Mouse (Mus musculus): Measurements from ENCODE around the gene Gimap5. TPM values are rescaled to one million over a fixed set of nuclear protein-coding genes. Genes with fewer than 3 reads are reported as not detected.

Gimap5 gene
- total RNA-seq, 1 experiment from 2014 or later, result 16.2 TPM

Other genes with a start within 250 kb of the Gimap5 start
- 51.6 and 58.2 TPM in 2 replicates for gene Atp6v0e2, start 208.6 kb upstream of the Gimap5 start, total RNA-seq (2021)
- 43.3 and 59.5 TPM in 2 replicates for gene Lrrc61, start 191.4 kb upstream of the Gimap5 start, total RNA-seq (2021)
- 28.6 and 36.8 TPM in 2 replicates for gene Rarres2, start 173.4 kb upstream of the Gimap5 start, total RNA-seq (2021)
- not detected in 2 replicates for gene Gm45021, start 156.6 kb upstream of the Gimap5 start, total RNA-seq (2021)
- 66.1 and 67.8 TPM in 2 replicates for gene Repin1, start 152.3 kb upstream of the Gimap5 start, total RNA-seq (2021)
- not detected in 2 replicates for gene Gm44965, start 152.3 kb upstream of the Gimap5 start, total RNA-seq (2021)
- gene Zfp775, start 144.1 kb upstream of the Gimap5 start, total RNA-seq (2021), result 8.2 and 15.4 TPM in 2 replicates
- 1.7 and 3.4 TPM in 2 replicates for gene AI854703, start 119.4 kb upstream of the Gimap5 start, total RNA-seq (2021)
- 9.9 and 13.7 TPM in 2 replicates for gene Gimap8, start 99.0 kb upstream of the Gimap5 start, total RNA-seq (2021)
- 5.7 and 8.1 TPM in 2 replicates for gene Gimap9, start 70.1 kb upstream of the Gimap5 start, total RNA-seq (2021)
- gene Gimap4, start 61.6 kb upstream of the Gimap5 start, total RNA-seq (2021), result 51.4 and 59.1 TPM in 2 replicates
- gene Gimap6, start 38.0 kb upstream of the Gimap5 start, total RNA-seq (2021), result 49.4 and 57.9 TPM in 2 replicates
- gene Gm28053, start 27.6 kb upstream of the Gimap5 start, total RNA-seq (2021), result 6.7 and 6.9 TPM in 2 replicates
- gene Gimap7, start 27.6 kb upstream of the Gimap5 start, total RNA-seq (2021), result 0.33 TPM in 1 of 2 replicates, not detected in the other
- gene Gimap1, start 7.1 kb upstream of the Gimap5 start, total RNA-seq (2021), result 12.9 and 15.5 TPM in 2 replicates
- gene Gimap3, start 24.7 kb downstream of the Gimap5 start, total RNA-seq (2021), result 2.4 and 3.5 TPM in 2 replicates
- 210 and 286 TPM in 2 replicates for gene Tmem176a, start 94.7 kb downstream of the Gimap5 start, total RNA-seq (2021)
- gene Tmem176b, start 95.3 kb downstream of the Gimap5 start, total RNA-seq (2021), result 498 and 582 TPM in 2 replicates
- gene Aoc1, start 126.7 kb downstream of the Gimap5 start, total RNA-seq (2021), result not detected in 2 replicates
- gene 1600015I10Rik, start 183.7 kb downstream of the Gimap5 start, total RNA-seq (2021), result not detected in 2 replicates
- not detected in 2 replicates for gene Doxl2, start 228.8 kb downstream of the Gimap5 start, total RNA-seq (2021)
- 0.21 TPM in 1 of 2 replicates, not detected in the other for gene Svs1, start 240.7 kb downstream of the Gimap5 start, total RNA-seq (2021)